Mouse (Mus musculus): ENCODE data around the gene Olfr129.

DNA sequence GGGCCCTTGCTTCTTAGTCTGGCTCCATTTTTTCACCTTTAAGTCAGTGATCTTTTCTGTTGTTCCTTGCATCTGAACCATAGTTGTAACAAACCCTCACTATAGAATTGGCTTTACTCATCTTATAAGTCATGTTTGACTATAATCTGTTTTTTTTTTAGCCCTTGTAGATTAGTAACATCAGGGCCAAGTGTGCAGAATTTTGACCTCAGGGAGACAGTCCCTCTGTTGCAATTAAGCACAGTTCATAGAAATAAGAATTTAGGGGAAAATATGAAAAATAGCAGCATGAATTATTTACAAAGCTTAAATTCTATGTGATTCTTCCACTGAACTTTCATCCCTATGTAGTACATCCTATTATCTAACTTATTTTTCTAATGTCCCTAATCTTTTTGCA lies 28.7 kb upstream of the Olfr129 start, which contains the start of gene Olfr131:
- TF ChIP-seq CTCF (IDR thresholded peaks at IDR 0.05; ENCODE audit: borderline replicate concordance, insufficient read depth, low read depth, low read length) = no peak
- TF ChIP-seq POLR2A (IDR thresholded peaks at IDR 0.05; ENCODE audit: borderline replicate concordance, insufficient read depth, low read length) = no peak
